Mouse (Mus musculus) stomach, embryonic 14.5 days (tissue): ENCODE results near the gene Pnmal1. TPM values are rescaled to one million over a fixed set of nuclear protein-coding genes. Genes with fewer than 3 reads are reported as not detected.

Experiments
- ATAC-seq: fragments of 200-750 bp; cut with Nextera tagmentation; 2 replicates; pipeline ENCODE4 v1.8.0; 2017; ENCODE audit warnings: low read depth, moderate TSS enrichment; ENCODE audit not compliant: insufficient number of reproducible peaks, insufficient read depth, low FRiP score
- H3K27ac ChIP-seq: fragments of 300-500 bp; sonication (generic); 2 replicates; pipeline ENCODE4 v1.5.1; 2014; ENCODE audit warnings: mild to moderate bottlenecking, low read length, moderate library complexity, mixed read lengths
- H3K27me3 ChIP-seq: fragments of 300-500 bp; sonication (generic); 2 replicates; pipeline ENCODE4 v1.6.1; 2014; ENCODE audit warnings: low read length, control low read depth, mixed read lengths; ENCODE audit not compliant: control insufficient read depth, insufficient read depth
- H3K36me3 ChIP-seq: fragments of 300-500 bp; sonication (generic); 2 replicates; pipeline ENCODE4 v1.6.1; 2014; ENCODE audit warnings: mild to moderate bottlenecking, control low read depth, low read length, moderate library complexity, mixed read lengths; ENCODE audit not compliant: control insufficient read depth, insufficient read depth
- H3K4me1 ChIP-seq: fragments of 300-500 bp; sonication (generic); 2 replicates; pipeline ENCODE4 v1.6.1; 2014; ENCODE audit warnings: low read length, control low read depth, mixed read lengths; ENCODE audit not compliant: control insufficient read depth, insufficient read depth
- H3K4me2 ChIP-seq: fragments of 300-500 bp; sonication (generic); replicated peaks from 2 replicates; pipeline ENCODE4 v1.6.1; 2014; ENCODE audit warnings: low read depth, low read length, control low read depth
- H3K4me3 ChIP-seq: fragments of 300-500 bp; sonication (generic); 2 replicates; pipeline ENCODE4 v1.5.1; 2014; ENCODE audit warnings: low read depth, low read length, control low read depth
- H3K9ac ChIP-seq: fragments of 300-500 bp; sonication (generic); replicated peaks from 2 replicates; pipeline ENCODE4 v1.6.1; 2014; ENCODE audit warnings: low read depth, mild to moderate bottlenecking, control low read depth, low read length, moderate library complexity, mixed read lengths
- H3K9me3 ChIP-seq: fragments of 300-500 bp; sonication (generic); 2 replicates; pipeline ENCODE4 v1.6.1; 2016; ENCODE audit warnings: low read depth, low read length, control low read depth; ENCODE audit not compliant: control insufficient read depth
- WGBS: fragments of 180-500 bp; shearing (Covaris S2); extraction: QIAGEN DNeasy Blood & Tissue Kit; methylation state at CpG from one replicate; pipeline ENCODE4 v1.1.7; 2014; 5-methylcytosine and 5-hydroxymethylcytosine counted together
- polyA plus RNA-seq: library from polyadenylated mRNA; unstranded; fragments of >200 nt; fragmentation: Nextera tagmentation; extraction: Ambion mirVana; gene quantifications from 2 replicates; pipeline ENCODE4 v1.2.1, GENCODE M21; 2014

The Pnmal1 gene
- polyA plus RNA-seq, 1 experiment from 2014 or later = 4.2 TPM

DNA sequence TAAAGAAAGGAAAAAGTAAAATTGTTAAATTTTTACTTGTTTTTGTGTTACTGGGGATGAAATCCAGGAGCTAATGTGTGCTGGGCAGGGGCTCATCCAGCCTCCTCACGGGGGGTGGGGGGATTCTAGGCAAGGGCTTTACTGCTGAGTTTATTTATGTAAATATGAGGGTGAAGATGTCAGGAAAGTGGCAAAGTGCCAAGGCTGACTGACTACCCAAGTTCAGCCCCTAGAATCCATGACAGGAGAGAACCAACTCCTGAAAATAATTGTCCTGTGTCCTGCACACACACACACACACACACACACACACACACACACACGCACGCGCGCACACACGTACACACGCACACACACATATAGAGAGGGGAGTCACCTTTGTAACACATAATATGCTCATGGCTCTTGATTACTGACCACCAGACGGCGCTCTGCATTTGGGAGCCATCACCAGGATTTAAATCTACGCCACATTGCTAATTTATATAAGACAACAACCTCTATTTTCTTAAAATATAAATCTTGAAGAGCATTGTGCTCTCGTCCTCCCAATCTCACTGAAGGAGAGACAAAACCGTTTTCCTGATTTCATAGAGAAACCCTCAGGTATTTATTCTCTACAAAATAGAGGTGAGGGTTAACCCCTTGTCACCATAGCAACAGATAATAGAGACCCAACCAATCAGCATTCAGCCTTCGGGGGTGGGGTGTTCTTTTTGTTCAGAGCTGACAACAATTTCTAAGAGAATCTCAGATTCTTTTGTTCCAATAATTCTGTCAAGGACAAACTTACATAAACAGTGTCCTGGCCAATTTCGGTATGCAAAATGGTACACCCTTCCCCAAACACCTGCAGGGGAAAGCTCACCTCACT, 26.5 kb upstream of the Pnmal1 start:
- Histone ChIP-seq H3K4me3 (no peak overlapping the region), H3K27me3 (no peaks in the 10 kb centered on the region), H3K9ac (no peak overlapping the region), H3K36me3 (no peaks in the 10 kb centered on the region), H3K4me1 (0 out of 2 replicates have a peak, but pooled peaks cover 4% of the 10 kb centered on the region), H3K27ac (no peak overlapping the region), H3K4me2 (no peak overlapping the region), H3K9me3 (no peaks in the 10 kb centered on the region)
- ATAC-seq = no peak
- 39% methylated on average over 14 of the region's 14 CpGs for WGBS

GRCm38 (mm10) chr7:16937312-16937711, 22.2 kb upstream of the Pnmal1 start:
- no peaks in the 10 kb centered on the region for H3K27me3 ChIP-seq
- H3K4me1 ChIP-seq = peaks cover 14% of the 10 kb centered on the region
- H3K4me3 ChIP-seq = no peak overlapping the region
- no peak overlapping the region for H3K27ac ChIP-seq
- WGBS = 40% methylated on average over 4 of the region's 4 CpGs
- H3K4me2 ChIP-seq = no peak overlapping the region
- H3K36me3 ChIP-seq = no peaks in the 10 kb centered on the region
- no peak overlapping the region for H3K9ac ChIP-seq
- no peaks in the 10 kb centered on the region for H3K9me3 ChIP-seq
- no peak for ATAC-seq

GRCm38 (mm10) chr7:16938117-16938791, 21.2 kb upstream of the Pnmal1 start:
- H3K9ac ChIP-seq = no peak overlapping the region

DNA sequence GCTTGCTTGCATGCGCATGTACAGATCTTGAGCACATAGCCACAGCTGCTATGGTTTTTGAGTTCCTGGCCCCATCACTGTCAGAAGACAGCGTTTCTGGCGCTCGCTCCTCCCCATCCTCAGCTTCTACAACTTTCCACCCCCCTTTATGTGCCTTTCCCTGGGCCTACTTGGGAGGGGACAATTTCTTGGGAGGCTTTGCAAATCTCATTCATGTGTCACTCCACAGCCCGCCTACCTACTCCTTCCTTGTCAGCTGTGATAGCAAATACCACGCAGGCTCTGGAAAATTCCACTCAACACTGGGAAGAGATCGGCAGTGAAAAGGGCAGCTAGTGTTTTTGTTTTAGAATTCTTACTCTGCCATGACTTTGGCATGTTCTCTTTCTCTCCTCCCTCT, 19.2 kb upstream of the Pnmal1 start:
- H3K27me3 ChIP-seq = 0 out of 2 replicates have a peak, but pooled peaks cover 4% of the 10 kb centered on the region
- no peaks in the 10 kb centered on the region for H3K9me3 ChIP-seq
- H3K27ac ChIP-seq = peak overlapping the region; percentile 46
- H3K36me3 ChIP-seq = no peaks in the 10 kb centered on the region
- H3K4me1 ChIP-seq = peaks cover 20% of the 10 kb centered on the region
- ATAC-seq = no peak
- no peak overlapping the region for H3K4me3 ChIP-seq
- WGBS = 20% methylated on average over 7 of the region's 7 CpGs
- no peak overlapping the region for H3K4me2 ChIP-seq
- H3K9ac ChIP-seq = no peak overlapping the region

More at GRCm38 (mm10) chr7:16938117-16938791, 21.2 kb upstream of the Pnmal1 start:
- Histone ChIP-seq H3K9me3 (no peaks in the 10 kb centered on the region), H3K4me3 (no peak overlapping the region), H3K36me3 (no peaks in the 10 kb centered on the region), H3K27me3 (no peaks in the 10 kb centered on the region), H3K27ac (no peak overlapping the region), H3K4me2 (no peak overlapping the region), H3K4me1 (peaks cover 10% of the 10 kb centered on the region)
- 71% methylated on average over 17 of the region's 17 CpGs for WGBS
- ATAC-seq = no peak

DNA sequence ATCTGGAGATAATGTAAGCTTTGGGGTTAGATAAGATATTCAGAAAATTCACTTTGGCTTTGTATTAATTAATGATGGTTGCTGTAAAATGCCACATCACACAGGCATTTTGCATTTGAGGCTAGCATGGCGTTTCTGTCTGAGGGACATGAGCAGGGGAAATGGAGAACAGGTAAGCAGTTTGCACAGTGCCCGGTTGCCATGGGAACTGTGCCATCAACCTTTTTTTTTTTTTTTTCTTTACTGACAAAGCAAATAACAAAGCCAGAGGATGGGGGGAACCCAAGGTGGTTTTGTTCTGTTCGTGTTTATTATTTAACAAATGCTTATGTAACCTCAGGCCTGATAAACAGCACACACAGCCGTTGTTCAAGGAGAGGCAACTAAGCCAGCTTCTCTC, 16.6 kb upstream of the Pnmal1 start:
- no peak for ATAC-seq
- H3K9ac ChIP-seq = no peak overlapping the region
- no peak overlapping the region for H3K4me2 ChIP-seq
- H3K4me1 ChIP-seq = peaks cover 45% of the 10 kb centered on the region
- peaks cover 20% of the 10 kb centered on the region for H3K27me3 ChIP-seq
- 54% methylated on average over 4 of the region's 4 CpGs for WGBS
- H3K27ac ChIP-seq = no peak overlapping the region
- H3K4me3 ChIP-seq = no peak overlapping the region
- H3K36me3 ChIP-seq = no peaks in the 10 kb centered on the region
- no peaks in the 10 kb centered on the region for H3K9me3 ChIP-seq

DNA sequence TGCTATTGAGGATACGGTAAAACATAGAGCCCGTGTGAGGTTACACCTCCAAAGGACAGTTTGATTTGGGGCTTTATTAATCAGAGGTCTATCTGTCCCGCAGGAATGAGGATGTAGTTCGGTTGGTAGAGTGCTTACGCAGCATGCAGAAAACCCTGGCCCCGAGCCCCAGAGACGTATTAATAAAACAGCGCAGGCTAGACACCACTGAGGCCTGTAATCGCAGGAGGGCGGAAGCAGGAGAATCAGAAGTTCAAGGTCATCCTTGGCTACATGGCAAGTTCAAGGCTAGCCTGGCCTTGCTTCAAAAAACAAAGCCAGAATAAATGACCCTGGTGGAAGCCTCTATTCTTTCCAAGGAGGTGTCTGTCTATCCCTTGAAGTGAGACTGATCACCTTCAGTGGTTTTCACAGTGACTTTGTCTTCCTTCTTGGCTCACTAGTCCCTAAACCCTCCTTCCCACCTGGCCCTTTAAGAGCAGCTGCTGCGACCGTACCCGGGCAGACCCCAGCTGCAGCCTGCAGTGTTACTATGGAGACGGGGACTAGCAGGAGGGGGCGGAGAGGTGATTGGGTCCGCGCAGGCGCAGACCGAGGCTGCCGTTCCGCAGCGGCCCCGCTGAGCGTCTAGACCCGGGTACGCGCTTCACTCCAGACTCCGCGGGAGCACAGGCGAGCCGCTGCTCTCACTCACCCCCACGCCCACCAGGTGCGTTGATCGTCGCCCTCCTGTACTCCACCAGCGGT, 15.2 kb upstream of the Pnmal1 start, which contains the start of gene Pnmal2:
Pnmal2 (plus strand) TSS at position 622 of the 747 bp plus-strand sequence.
- Histone ChIP-seq H3K9ac (peak within 1 kb of the TSS; percentile 49), H3K4me1 (peaks cover 52% of the 10 kb centered on the region), H3K4me3 (peak within 1 kb of the TSS; percentile 46), H3K27ac (peak within 1 kb of the TSS; percentile 36; the same call in 1 of the 2 replicates), H3K4me2 (peak within 1 kb of the TSS; percentile 82), H3K9me3 (no peaks in the 10 kb centered on the region), H3K36me3 (no peaks in the 10 kb centered on the region), H3K27me3 (peaks cover 20% of the 10 kb centered on the region)
- ATAC-seq = peak; percentile 89
- 13% methylated on average over 36 of the region's 36 CpGs for WGBS

GRCm38 (mm10) chr7:16944808-16945315, 14.6 kb upstream of the Pnmal1 start:
- 3% methylated on average over 22 of the region's 22 CpGs for WGBS

DNA sequence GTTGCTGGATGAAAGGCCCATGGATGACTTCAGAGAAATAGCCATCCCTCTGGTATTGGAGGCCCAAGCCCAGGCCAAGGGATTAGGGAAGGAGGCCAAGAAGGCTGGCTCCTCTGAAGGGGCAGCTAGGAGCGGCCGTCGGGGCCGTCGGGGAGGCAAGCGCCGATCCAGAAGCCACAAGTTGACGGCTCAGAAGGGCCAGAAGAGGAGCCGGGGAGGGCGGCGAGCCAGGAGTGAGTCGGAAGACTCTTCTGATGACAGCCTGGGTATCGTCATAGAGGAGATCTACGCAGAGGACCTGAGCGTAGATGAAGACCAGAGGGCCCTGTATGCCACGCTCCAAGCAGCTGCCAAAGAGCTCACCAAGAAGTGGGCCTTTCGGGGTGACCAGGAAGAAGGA, 14.1 kb upstream of the Pnmal1 start:
- peaks cover 20% of the 10 kb centered on the region for H3K27me3 ChIP-seq
- peak overlapping the region; percentile 46 for H3K4me3 ChIP-seq
- H3K36me3 ChIP-seq = no peaks in the 10 kb centered on the region
- H3K9ac ChIP-seq = peak overlapping the region; percentile 49
- ATAC-seq = no peak
- peaks cover 45% of the 10 kb centered on the region for H3K4me1 ChIP-seq
- peak overlapping the region; percentile 82 for H3K4me2 ChIP-seq
- 27% methylated on average over 17 of the region's 17 CpGs for WGBS
- no peak overlapping the region for H3K27ac ChIP-seq
- no peaks in the 10 kb centered on the region for H3K9me3 ChIP-seq

More at GRCm38 (mm10) chr7:16944808-16945315, 14.6 kb upstream of the Pnmal1 start:
- Histone ChIP-seq H3K9ac (peak overlapping the region; percentile 49), H3K4me2 (peak overlapping the region; percentile 82), H3K36me3 (no peaks in the 10 kb centered on the region), H3K4me1 (peaks cover 50% of the 10 kb centered on the region), H3K9me3 (no peaks in the 10 kb centered on the region), H3K27me3 (peaks cover 20% of the 10 kb centered on the region), H3K4me3 (peak overlapping the region; percentile 46), H3K27ac (peak overlapping the region; percentile 15; the same call in 1 of the 2 replicates)
- peak; percentile 11; the same call in 1 of the 2 replicates for ATAC-seq
